Mouse (Mus musculus): ENCODE measurements at regions not wholly inside any gene's neighbourhood (a gene's known extent, or its start where the extent isn't known, plus 50 kb on each side); places are given as distances from the start of the nearest gene placed in this dataset.

DNA sequence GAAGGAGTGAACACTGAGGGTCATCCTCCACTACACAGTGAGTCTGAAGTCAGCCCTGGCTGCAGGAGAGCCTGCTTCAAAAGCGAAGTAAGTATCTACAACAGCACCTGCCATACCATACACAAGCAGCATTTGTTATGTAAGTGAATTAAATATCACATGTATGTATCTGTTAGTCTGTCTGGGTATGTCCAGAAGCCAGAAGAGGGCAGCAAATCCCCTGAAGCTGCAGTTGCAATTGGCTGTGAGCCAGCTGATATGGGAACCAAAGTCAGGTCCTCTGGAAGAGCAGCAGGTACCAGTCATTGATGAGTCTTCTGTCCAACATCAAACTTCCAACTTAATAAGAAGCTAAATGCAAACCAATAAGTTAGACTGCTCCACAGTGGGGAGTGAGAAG lies 239.8 kb upstream of the Smim15 start:
- H3K9me3 ChIP-seq (ENCODE audit: control insufficient read depth, low read depth, low read length) = peaks cover 3% of the 10 kb centered on the region; the same call in 1 of the 2 replicates
- H3K27ac ChIP-seq (ENCODE audit: low read length) = no peak overlapping the region
- ATAC-seq (ENCODE audit: insufficient number of reproducible peaks, insufficient read depth, low FRiP score, low read depth) = no peak
- no peak overlapping the region for H3K9ac ChIP-seq (replicated peaks; ENCODE audit: low read depth, low read length)
- H3K4me2 ChIP-seq (replicated peaks; ENCODE audit: low read depth, low read length) = no peak overlapping the region
- no peak overlapping the region for H3K4me3 ChIP-seq (ENCODE audit: low read depth, low read length)
- no peaks in the 10 kb centered on the region for H3K27me3 ChIP-seq (ENCODE audit: control insufficient read depth, insufficient read depth, low read length)
- WGBS = 90% methylated on average over 1 of the region's 1 CpGs
- peaks cover 11% of the 10 kb centered on the region; the same call in 1 of the 2 replicates for H3K4me1 ChIP-seq (ENCODE audit: control insufficient read depth, insufficient read depth, low read length)
- no peaks in the 10 kb centered on the region for H3K36me3 ChIP-seq (ENCODE audit: control insufficient read depth, insufficient read depth, low read length)

- Histone ChIP-seq H3K36me3 (ENCODE audit: control insufficient read depth, insufficient read depth, low read length) (no peaks in the 10 kb centered on the region), H3K4me3 (ENCODE audit: low read depth, low read length) (no peak overlapping the region), H3K9me3 (ENCODE audit: control insufficient read depth, low read depth, low read length) (no peaks in the 10 kb centered on the region), H3K27ac (ENCODE audit: low read length) (no peak overlapping the region), H3K27me3 (ENCODE audit: control insufficient read depth, insufficient read depth, low read length) (no peaks in the 10 kb centered on the region), H3K9ac (replicated peaks; ENCODE audit: low read depth, low read length) (no peak overlapping the region), H3K4me2 (replicated peaks; ENCODE audit: low read depth, low read length) (no peak overlapping the region), H3K4me1 (ENCODE audit: control insufficient read depth, insufficient read depth, low read length) (peaks cover 23% of the 10 kb centered on the region)
- 30% methylated on average over 13 of the region's 13 CpGs for WGBS
- 0 out of 2 replicates have a peak, but pooled peaks have one; percentile 4 for ATAC-seq (ENCODE audit: insufficient number of reproducible peaks, insufficient read depth, low FRiP score, low read depth)
Measured at GRCm38 (mm10) chr13:107799199-107799945, 244.9 kb upstream of the Smim15 start.

GRCm38 (mm10) chr13:107798144-107798543 lies 246.1 kb upstream of the Smim15 start:
- no peaks in the 10 kb centered on the region for H3K9me3 ChIP-seq (ENCODE audit: control insufficient read depth, low read depth, low read length)
- ATAC-seq (ENCODE audit: insufficient number of reproducible peaks, insufficient read depth, low FRiP score, low read depth) = no peak
- no peak overlapping the region for H3K27ac ChIP-seq (ENCODE audit: low read length)
- H3K4me3 ChIP-seq (ENCODE audit: low read depth, low read length) = no peak overlapping the region
- peaks cover 31% of the 10 kb centered on the region for H3K4me1 ChIP-seq (ENCODE audit: control insufficient read depth, insufficient read depth, low read length)
- no peak overlapping the region for H3K4me2 ChIP-seq (replicated peaks; ENCODE audit: low read depth, low read length)
- no peaks in the 10 kb centered on the region for H3K36me3 ChIP-seq (ENCODE audit: control insufficient read depth, insufficient read depth, low read length)
- no peak overlapping the region for H3K9ac ChIP-seq (replicated peaks; ENCODE audit: low read depth, low read length)
- no peaks in the 10 kb centered on the region for H3K27me3 ChIP-seq (ENCODE audit: control insufficient read depth, insufficient read depth, low read length)
- WGBS = 45% methylated on average over 7 of the region's 7 CpGs

DNA sequence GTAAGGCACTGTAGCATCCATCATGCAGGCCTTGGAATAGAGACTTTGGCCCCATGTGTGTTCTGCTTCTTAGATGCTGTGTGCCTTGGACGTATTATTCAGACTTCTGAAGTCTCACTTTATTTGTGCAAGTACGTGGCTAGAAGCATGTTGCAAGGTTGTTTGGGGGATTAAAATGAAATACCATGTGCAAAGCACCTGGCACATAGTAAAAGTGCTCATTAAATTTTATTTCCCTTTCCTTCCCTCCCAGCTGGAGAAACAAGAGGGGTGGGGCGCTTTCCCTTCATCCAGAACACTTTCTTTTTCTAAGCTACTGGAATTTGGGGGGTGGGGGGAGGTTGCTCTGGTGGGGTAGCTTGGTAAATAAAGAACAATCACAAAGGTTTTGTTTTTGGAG lies 248.7 kb upstream of the Smim15 start:
- Histone ChIP-seq H3K4me2 (replicated peaks; ENCODE audit: low read depth, low read length) (no peak overlapping the region), H3K4me3 (ENCODE audit: low read depth, low read length) (no peak overlapping the region), H3K4me1 (ENCODE audit: control insufficient read depth, insufficient read depth, low read length) (peaks cover 36% of the 10 kb centered on the region), H3K27ac (ENCODE audit: low read length) (no peak overlapping the region), H3K36me3 (ENCODE audit: control insufficient read depth, insufficient read depth, low read length) (no peaks in the 10 kb centered on the region), H3K9me3 (ENCODE audit: control insufficient read depth, low read depth, low read length) (no peaks in the 10 kb centered on the region), H3K9ac (replicated peaks; ENCODE audit: low read depth, low read length) (no peak overlapping the region), H3K27me3 (ENCODE audit: control insufficient read depth, insufficient read depth, low read length) (no peaks in the 10 kb centered on the region)
- no peak for ATAC-seq (ENCODE audit: insufficient number of reproducible peaks, insufficient read depth, low FRiP score, low read depth)
- 64% methylated on average over 3 of the region's 3 CpGs for WGBS

- Histone ChIP-seq H3K27ac (ENCODE audit: low read length) (no peak overlapping the region), H3K4me3 (ENCODE audit: low read depth, low read length) (no peak overlapping the region), H3K27me3 (ENCODE audit: control insufficient read depth, insufficient read depth, low read length) (no peaks in the 10 kb centered on the region), H3K9me3 (ENCODE audit: control insufficient read depth, low read depth, low read length) (no peaks in the 10 kb centered on the region), H3K4me2 (replicated peaks; ENCODE audit: low read depth, low read length) (no peak overlapping the region), H3K9ac (replicated peaks; ENCODE audit: low read depth, low read length) (no peak overlapping the region), H3K4me1 (ENCODE audit: control insufficient read depth, insufficient read depth, low read length) (peaks cover 16% of the 10 kb centered on the region), H3K36me3 (ENCODE audit: control insufficient read depth, insufficient read depth, low read length) (no peaks in the 10 kb centered on the region)
- ATAC-seq (ENCODE audit: insufficient number of reproducible peaks, insufficient read depth, low FRiP score, low read depth) = no peak
- 80% methylated on average over 9 of the region's 9 CpGs for WGBS
Measured at GRCm38 (mm10) chr13:107791770-107792169, 252.5 kb upstream of the Smim15 start.

DNA sequence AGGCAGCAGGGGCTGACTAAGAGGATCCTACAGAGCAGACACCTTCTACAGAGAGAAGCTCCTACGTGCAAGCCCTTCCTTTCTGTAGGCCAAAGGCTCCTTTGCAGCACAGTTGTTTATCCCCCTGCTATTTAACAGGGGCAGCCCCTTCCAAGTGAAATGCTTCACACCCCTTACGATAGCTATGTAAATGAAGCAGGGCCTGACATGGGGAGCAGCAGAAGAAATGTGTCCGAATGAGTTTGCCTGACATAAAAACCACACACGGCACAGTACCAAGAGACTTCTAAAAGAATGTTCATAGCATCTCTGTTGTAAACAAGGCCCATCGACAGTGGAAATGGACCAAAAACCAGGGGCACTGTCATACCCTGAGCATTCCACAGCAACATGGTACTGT lies 259.3 kb upstream of the Smim15 start:
- no peak overlapping the region for H3K9ac ChIP-seq (replicated peaks; ENCODE audit: low read depth, low read length)
- no peak overlapping the region for H3K4me3 ChIP-seq (ENCODE audit: low read depth, low read length)
- no peaks in the 10 kb centered on the region for H3K36me3 ChIP-seq (ENCODE audit: control insufficient read depth, insufficient read depth, low read length)
- WGBS = 52% methylated on average over 5 of the region's 5 CpGs
- no peak overlapping the region for H3K27ac ChIP-seq (ENCODE audit: low read length)
- no peaks in the 10 kb centered on the region for H3K27me3 ChIP-seq (ENCODE audit: control insufficient read depth, insufficient read depth, low read length)
- ATAC-seq (ENCODE audit: insufficient number of reproducible peaks, insufficient read depth, low FRiP score, low read depth) = no peak
- no peaks in the 10 kb centered on the region for H3K9me3 ChIP-seq (ENCODE audit: control insufficient read depth, low read depth, low read length)
- H3K4me1 ChIP-seq (ENCODE audit: control insufficient read depth, insufficient read depth, low read length) = no peaks in the 10 kb centered on the region
- H3K4me2 ChIP-seq (replicated peaks; ENCODE audit: low read depth, low read length) = no peak overlapping the region

DNA sequence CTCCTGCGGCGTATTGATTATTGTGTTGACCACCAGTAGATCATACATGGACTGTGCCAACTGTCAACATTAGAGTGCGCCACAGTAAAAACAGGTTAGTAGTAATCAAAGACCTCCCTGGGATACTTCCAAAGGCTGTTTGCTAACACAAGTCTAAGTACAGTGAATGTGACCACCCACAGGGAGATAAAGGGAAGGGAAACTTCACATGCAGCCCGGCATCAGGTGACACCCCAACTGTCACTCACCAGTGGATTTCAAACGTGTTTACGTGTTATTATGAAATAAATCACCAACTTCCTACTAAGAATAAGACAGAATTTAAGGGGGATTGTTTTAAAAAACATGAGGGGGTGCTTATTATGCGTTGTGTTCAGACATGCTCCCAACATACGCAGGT lies 262.5 kb upstream of the Smim15 start:
- no peak overlapping the region for H3K27ac ChIP-seq (ENCODE audit: low read length)
- 87% methylated on average over 8 of the region's 8 CpGs for WGBS
- ATAC-seq (ENCODE audit: insufficient number of reproducible peaks, insufficient read depth, low FRiP score, low read depth) = no peak

DNA sequence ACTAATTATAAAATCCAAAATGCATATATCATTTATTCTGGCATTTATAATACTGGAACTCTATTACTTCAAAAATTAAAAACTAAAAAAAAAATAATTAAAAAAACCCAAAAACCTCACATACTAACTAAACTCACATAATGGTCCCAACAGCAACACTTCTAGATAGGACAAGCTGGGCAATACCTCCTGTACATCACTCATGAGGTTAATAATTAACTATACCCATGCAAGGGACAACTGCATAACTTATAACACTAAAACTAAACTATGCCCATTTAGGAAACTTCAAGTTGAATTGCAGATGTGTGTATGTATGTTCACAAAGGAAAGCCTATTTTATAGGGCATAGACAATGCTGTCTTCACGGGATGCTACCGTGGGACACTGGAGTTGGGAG lies 263.0 kb upstream of the Smim15 start:
- Histone ChIP-seq H3K4me3 (ENCODE audit: low read depth, low read length) (no peak overlapping the region), H3K27me3 (ENCODE audit: control insufficient read depth, insufficient read depth, low read length) (no peaks in the 10 kb centered on the region), H3K9me3 (ENCODE audit: control insufficient read depth, low read depth, low read length) (no peaks in the 10 kb centered on the region), H3K27ac (ENCODE audit: low read length) (no peak overlapping the region), H3K4me1 (ENCODE audit: control insufficient read depth, insufficient read depth, low read length) (no peaks in the 10 kb centered on the region), H3K9ac (replicated peaks; ENCODE audit: low read depth, low read length) (no peak overlapping the region), H3K36me3 (ENCODE audit: control insufficient read depth, insufficient read depth, low read length) (no peaks in the 10 kb centered on the region), H3K4me2 (replicated peaks; ENCODE audit: low read depth, low read length) (no peak overlapping the region)
- WGBS = 96% methylated on average over 2 of the region's 2 CpGs
- no peak for ATAC-seq (ENCODE audit: insufficient number of reproducible peaks, insufficient read depth, low FRiP score, low read depth)

More for the DNA sequence above, 262.5 kb upstream of the Smim15 start:
- Histone ChIP-seq H3K27me3 (ENCODE audit: control insufficient read depth, insufficient read depth, low read length) (no peaks in the 10 kb centered on the region), H3K9me3 (ENCODE audit: control insufficient read depth, low read depth, low read length) (no peaks in the 10 kb centered on the region), H3K4me2 (replicated peaks; ENCODE audit: low read depth, low read length) (no peak overlapping the region), H3K4me3 (ENCODE audit: low read depth, low read length) (no peak overlapping the region), H3K4me1 (ENCODE audit: control insufficient read depth, insufficient read depth, low read length) (no peaks in the 10 kb centered on the region), H3K9ac (replicated peaks; ENCODE audit: low read depth, low read length) (no peak overlapping the region), H3K36me3 (ENCODE audit: control insufficient read depth, insufficient read depth, low read length) (no peaks in the 10 kb centered on the region)

GRCm38 (mm10) chr13:107779591-107779990 lies 264.7 kb upstream of the Smim15 start:
- Histone ChIP-seq H3K4me1 (ENCODE audit: control insufficient read depth, insufficient read depth, low read length) (no peaks in the 10 kb centered on the region), H3K4me2 (replicated peaks; ENCODE audit: low read depth, low read length) (no peak overlapping the region), H3K9ac (replicated peaks; ENCODE audit: low read depth, low read length) (no peak overlapping the region), H3K4me3 (ENCODE audit: low read depth, low read length) (no peak overlapping the region), H3K9me3 (ENCODE audit: control insufficient read depth, low read depth, low read length) (no peaks in the 10 kb centered on the region), H3K36me3 (ENCODE audit: control insufficient read depth, insufficient read depth, low read length) (no peaks in the 10 kb centered on the region), H3K27me3 (ENCODE audit: control insufficient read depth, insufficient read depth, low read length) (no peaks in the 10 kb centered on the region), H3K27ac (ENCODE audit: low read length) (no peak overlapping the region)
- 95% methylated on average over 4 of the region's 4 CpGs for WGBS
- no peak for ATAC-seq (ENCODE audit: insufficient number of reproducible peaks, insufficient read depth, low FRiP score, low read depth)

Data from stomach, embryonic 14.5 days (tissue).